Mouse (Mus musculus) small intestine, adult 2 months (tissue): ENCODE results near the gene Gm38100. TPM values are rescaled to one million over a fixed set of nuclear protein-coding genes. Genes with fewer than 3 reads are reported as not detected.

ENCODE experiments used
- H3K27ac ChIP-seq: fragments of 200-500 bp; 2 replicates; pipeline ENCODE4 v1.5.1; 2012; ENCODE audit warnings: low read depth, low read length, control low read depth, inconsistent platforms; ENCODE audit not compliant: insufficient read depth
- H3K27me3 ChIP-seq: fragments of 200-500 bp; 2 replicates; pipeline ENCODE4 v1.6.1; 2012; ENCODE audit warnings: mild to moderate bottlenecking, moderate library complexity, low read length, inconsistent platforms; ENCODE audit not compliant: control insufficient read depth, insufficient read depth
- H3K36me3 ChIP-seq: fragments of 200-500 bp; 2 replicates; pipeline ENCODE4 v1.6.1; 2012; ENCODE audit warnings: mild to moderate bottlenecking, low read length, control low read depth, inconsistent platforms; ENCODE audit not compliant: control insufficient read depth, insufficient read depth
- H3K4me1 ChIP-seq: fragments of 200-500 bp; 2 replicates; pipeline ENCODE4 v1.6.1; 2012; ENCODE audit warnings: low read length, inconsistent platforms, mixed read lengths; ENCODE audit not compliant: control insufficient read depth, insufficient read depth, insufficient read length
- H3K4me3 ChIP-seq: fragments of 200-500 bp; 2 replicates; pipeline ENCODE4 v1.5.1; 2012; ENCODE audit warnings: low read depth, mild to moderate bottlenecking, control low read depth, inconsistent platforms, low read length, moderate library complexity
- CTCF ChIP-seq: fragments of 200-500 bp; IDR thresholded peaks from 2 replicates; pipeline ENCODE4 v1.5.1; 2012; ENCODE audit warnings: low read depth, mild to moderate bottlenecking, control low read depth, inconsistent platforms, low read length, moderate library complexity, mixed read lengths; ENCODE audit not compliant: insufficient replicate concordance, insufficient read length; ENCODE audit errors: extremely low read depth
- POLR2A ChIP-seq: fragments of 200-500 bp; IDR thresholded peaks from 2 replicates; pipeline ENCODE4 v1.6.1; 2012; ENCODE audit warnings: low read depth, mild to moderate bottlenecking, control low read depth, inconsistent platforms, low read length, moderate library complexity
- WGBS: fragments of 180-500 bp; shearing (Covaris S2); methylation state at CpG from one replicate; pipeline ENCODE4 v1.1.7; 2018; 5-methylcytosine and 5-hydroxymethylcytosine counted together
- polyA plus RNA-seq: library from polyadenylated mRNA; depleted of rRNA; stranded (reverse); fragments of >200 nt; gene quantifications from 2 replicates; pipeline ENCODE4 v1.2.3, GENCODE M21; 2012; rRNA removed

Gene Gm38100
- polyA plus RNA-seq, 1 experiment = not detected

DNA sequence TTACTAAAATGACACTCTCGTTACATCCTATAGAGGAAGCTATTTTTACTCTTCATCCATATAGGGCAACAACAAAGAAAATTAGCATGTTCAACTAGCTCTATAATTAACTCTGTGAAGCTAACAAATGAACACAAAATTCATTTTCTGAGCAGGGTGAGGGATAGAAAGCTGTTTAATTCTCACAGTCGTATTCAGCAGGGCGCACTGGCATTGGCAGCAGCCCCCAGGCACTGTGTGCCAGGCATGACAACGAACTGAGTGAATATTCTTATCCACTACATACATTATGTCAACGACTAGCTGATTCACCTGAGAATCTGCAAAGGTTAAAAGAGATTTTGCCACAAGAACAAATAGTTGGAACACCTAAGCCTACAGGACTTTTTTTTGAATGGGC, 50.6 kb downstream of the Gm38100 start:
- no peak overlapping the region for H3K4me3 ChIP-seq
- H3K4me1 ChIP-seq = no peaks in the 10 kb centered on the region
- H3K27ac ChIP-seq = no peak overlapping the region
- H3K27me3 ChIP-seq = no peaks in the 10 kb centered on the region
- no peaks in the 10 kb centered on the region for H3K36me3 ChIP-seq
- WGBS = 82% methylated on average over 5 of the region's 5 CpGs
- TF ChIP-seq CTCF (no peak), POLR2A (no peak)

Other genes starting within 250 kb of the Gm38100 start
- gene Opn3, start 227.6 kb upstream of the Gm38100 start, polyA plus RNA-seq = 0.93 and 2.4 TPM in 2 replicates
- 10.4 and 19.5 TPM in 2 replicates for gene Chml, start 227.4 kb upstream of the Gm38100 start, polyA plus RNA-seq
- not detected in 2 replicates for gene Wdr64, start 221.7 kb upstream of the Gm38100 start, polyA plus RNA-seq
- gene Exo1, start 39.7 kb upstream of the Gm38100 start, polyA plus RNA-seq = 0.20 and 0.38 TPM in 2 replicates
- gene Rbm8a2, start 58.8 kb downstream of the Gm38100 start, polyA plus RNA-seq = not detected in 2 replicates